Mouse (Mus musculus) liver, adult 2 months (tissue): ENCODE results near the gene Fam160b1. TPM values are rescaled to one million over a fixed set of nuclear protein-coding genes. Genes with fewer than 3 reads are reported as not detected.

Experiments
- DNase-seq: peaks from one replicate; pipeline ENCODE4 v3.0.0-alpha.2; 2011; ENCODE audit warnings: low read depth, low spot score; ENCODE audit errors: extremely low read depth
- H3K27ac ChIP-seq: fragments of 200-500 bp; replicated peaks from 2 replicates; pipeline ENCODE4 v1.5.1; 2012; ENCODE audit warnings: low read depth, mild to moderate bottlenecking, control low read depth, inconsistent platforms, low read length; ENCODE audit not compliant: insufficient read depth
- H3K27me3 ChIP-seq: fragments of 200-500 bp; 2 replicates; pipeline ENCODE4 v1.6.1; 2012; ENCODE audit warnings: mild to moderate bottlenecking, moderate library complexity, low read length, inconsistent platforms; ENCODE audit not compliant: control insufficient read depth, insufficient read depth
- H3K36me3 ChIP-seq: fragments of 200-500 bp; 2 replicates; pipeline ENCODE4 v1.6.1; 2012; ENCODE audit warnings: low read length, inconsistent platforms; ENCODE audit not compliant: control insufficient read depth, insufficient read depth
- H3K4me1 ChIP-seq: fragments of 200-500 bp; 2 replicates; pipeline ENCODE4 v1.6.1; 2011; ENCODE audit warnings: low read length; ENCODE audit not compliant: control insufficient read depth, insufficient read depth
- H3K4me3 ChIP-seq: fragments of 200-500 bp; 2 replicates; pipeline ENCODE4 v1.5.1; 2011; ENCODE audit warnings: low read depth, mild to moderate bottlenecking, control low read depth, low read length, moderate library complexity; ENCODE audit not compliant: insufficient read depth
- H3K79me2 ChIP-seq: fragments of 200-500 bp; 2 replicates; pipeline ENCODE4 v1.6.1; 2012; ENCODE audit warnings: inconsistent platforms, mild to moderate bottlenecking, low read length, moderate library complexity; ENCODE audit not compliant: control insufficient read depth, insufficient read depth
- H3K9ac ChIP-seq: fragments of 200-500 bp; 2 replicates; pipeline ENCODE4 v1.6.1; 2012; ENCODE audit warnings: low read depth, mild to moderate bottlenecking, control low read depth, inconsistent platforms, low read length
- CTCF ChIP-seq: fragments of 200-500 bp; IDR thresholded peaks from 2 replicates; pipeline ENCODE4 v1.5.1; 2011; ENCODE audit warnings: low read depth, low read length, control low read depth
- POLR2A ChIP-seq: fragments of 200-500 bp; IDR thresholded peaks from 2 replicates; pipeline ENCODE4 v1.6.1; 2011; ENCODE audit warnings: low read length, control low read depth; ENCODE audit not compliant: insufficient read depth; ENCODE audit errors: extremely low read depth
- WGBS: fragments of 180-500 bp; shearing (Covaris S2); methylation state at CpG from one replicate; pipeline ENCODE4 v1.1.7; 2018; 5-methylcytosine and 5-hydroxymethylcytosine counted together
- polyA plus RNA-seq: library from polyadenylated mRNA; depleted of rRNA; stranded (reverse); fragments of >200 nt; gene quantifications from 2 replicates; pipeline ENCODE4 v1.2.3, GENCODE M21; 2012
- total RNA-seq: library from RNA; depleted of rRNA; stranded (reverse); fragments of >200 nt; gene quantifications from 2 replicates; pipeline ENCODE4 v1.2.3, GENCODE M21; 2014

Fam160b1 gene
- total and polyA plus RNA-seq, 2 experiments = 10.9 to 18.4 TPM

GRCm38 (mm10) chr19:57357811-57358210 is 2.7 kb upstream of the Fam160b1 start:
- peaks cover 12% of the 10 kb centered on the region; the same call in 1 of the 2 replicates for H3K79me2 ChIP-seq
- 0 out of 2 replicates have a peak, but pooled peaks cover 1% of the 10 kb centered on the region for H3K36me3 ChIP-seq
- DNase-seq = peak; percentile 59
- 60% methylated on average over 5 of the region's 5 CpGs for WGBS
- peak overlapping the region; percentile 61 for H3K4me3 ChIP-seq
- peak overlapping the region; percentile 56 for H3K9ac ChIP-seq
- no peak for TF ChIP-seq CTCF
- TF ChIP-seq POLR2A = no peak
- H3K4me1 ChIP-seq = peaks cover 9% of the 10 kb centered on the region
- H3K27me3 ChIP-seq = no peaks in the 10 kb centered on the region
- H3K27ac ChIP-seq = no peak overlapping the region

GRCm38 (mm10) chr19:57358322-57358721 is 2.2 kb upstream of the Fam160b1 start:
- peaks cover 9% of the 10 kb centered on the region for H3K4me1 ChIP-seq
- peak overlapping the region; percentile 56 for H3K9ac ChIP-seq
- H3K4me3 ChIP-seq = peak overlapping the region; percentile 61
- peak overlapping the region; percentile 93 for H3K27ac ChIP-seq
- no peaks in the 10 kb centered on the region for H3K27me3 ChIP-seq
- peak; percentile 72 for DNase-seq
- TF ChIP-seq POLR2A = no peak
- TF ChIP-seq CTCF = peak; percentile 84
- 13% methylated on average over 12 of the region's 12 CpGs for WGBS
- 0 out of 2 replicates have a peak, but pooled peaks cover 1% of the 10 kb centered on the region for H3K36me3 ChIP-seq
- H3K79me2 ChIP-seq = peaks cover 12% of the 10 kb centered on the region; the same call in 1 of the 2 replicates

GRCm38 (mm10) chr19:57358836-57359598 is 1.5 kb upstream of the Fam160b1 start:
- 0 out of 2 replicates have a peak, but pooled peaks cover 1% of the 10 kb centered on the region for H3K36me3 ChIP-seq
- WGBS = 35% methylated on average over 20 of the region's 20 CpGs
- DNase-seq = peak; percentile 70
- TF ChIP-seq POLR2A (no peak), CTCF (no peak)
- no peaks in the 10 kb centered on the region for H3K27me3 ChIP-seq
- H3K9ac ChIP-seq = peak overlapping the region; percentile 56
- H3K4me3 ChIP-seq = peak overlapping the region; percentile 61
- H3K79me2 ChIP-seq = peaks cover 15% of the 10 kb centered on the region; the same call in 1 of the 2 replicates
- peak overlapping the region; percentile 93 for H3K27ac ChIP-seq
- H3K4me1 ChIP-seq = peaks cover 14% of the 10 kb centered on the region

- Histone ChIP-seq H3K27ac (peak overlapping the region; percentile 93), H3K4me3 (peak overlapping the region; percentile 61), H3K9ac (peak overlapping the region; percentile 78), H3K79me2 (peaks cover 15% of the 10 kb centered on the region; the same call in 1 of the 2 replicates), H3K27me3 (no peaks in the 10 kb centered on the region), H3K4me1 (peaks cover 22% of the 10 kb centered on the region), H3K36me3 (0 out of 2 replicates have a peak, but pooled peaks cover 1% of the 10 kb centered on the region)
- DNase-seq = peak; percentile 92
- 4% methylated on average over 10 of the region's 10 CpGs for WGBS
- TF ChIP-seq CTCF = no peak
- TF ChIP-seq POLR2A = no peak
Measured at GRCm38 (mm10) chr19:57359701-57360326, 666 bp upstream of the Fam160b1 start.

- peak overlapping the region; percentile 98 for H3K27ac ChIP-seq
- H3K4me3 ChIP-seq = peak overlapping the region; percentile 99
- WGBS = under 1% methylated on average over 78 of the region's 78 CpGs
- peak overlapping the region; percentile 100 for H3K9ac ChIP-seq
- H3K4me1 ChIP-seq = peaks cover 25% of the 10 kb centered on the region
- peak; percentile 52 for DNase-seq
- 0 out of 2 replicates have a peak, but pooled peaks cover 1% of the 10 kb centered on the region for H3K36me3 ChIP-seq
- peaks cover 15% of the 10 kb centered on the region; the same call in 1 of the 2 replicates for H3K79me2 ChIP-seq
- TF ChIP-seq CTCF (no peak), POLR2A (no peak; the same call in 1 of the 2 replicates)
- H3K27me3 ChIP-seq = no peaks in the 10 kb centered on the region
Measured at GRCm38 (mm10) chr19:57361131-57361938, 855 bp downstream of the Fam160b1 start.
